Mouse (Mus musculus) urinary bladder, adult 18-20 months (tissue): ENCODE results near the gene Cacna1a.
A peak's percentile ranks its signal among the peaks of the same experiment; 100 is the strongest.

Experiments
- DNase-seq, 2 experiments: peaks; one replicate each; pipeline ENCODE4 v3.0.0; 2022; ENCODE audit warnings: low spot score in 2 of 2, mixed read lengths in 2 of 2

Gene Cacna1a

DNA sequence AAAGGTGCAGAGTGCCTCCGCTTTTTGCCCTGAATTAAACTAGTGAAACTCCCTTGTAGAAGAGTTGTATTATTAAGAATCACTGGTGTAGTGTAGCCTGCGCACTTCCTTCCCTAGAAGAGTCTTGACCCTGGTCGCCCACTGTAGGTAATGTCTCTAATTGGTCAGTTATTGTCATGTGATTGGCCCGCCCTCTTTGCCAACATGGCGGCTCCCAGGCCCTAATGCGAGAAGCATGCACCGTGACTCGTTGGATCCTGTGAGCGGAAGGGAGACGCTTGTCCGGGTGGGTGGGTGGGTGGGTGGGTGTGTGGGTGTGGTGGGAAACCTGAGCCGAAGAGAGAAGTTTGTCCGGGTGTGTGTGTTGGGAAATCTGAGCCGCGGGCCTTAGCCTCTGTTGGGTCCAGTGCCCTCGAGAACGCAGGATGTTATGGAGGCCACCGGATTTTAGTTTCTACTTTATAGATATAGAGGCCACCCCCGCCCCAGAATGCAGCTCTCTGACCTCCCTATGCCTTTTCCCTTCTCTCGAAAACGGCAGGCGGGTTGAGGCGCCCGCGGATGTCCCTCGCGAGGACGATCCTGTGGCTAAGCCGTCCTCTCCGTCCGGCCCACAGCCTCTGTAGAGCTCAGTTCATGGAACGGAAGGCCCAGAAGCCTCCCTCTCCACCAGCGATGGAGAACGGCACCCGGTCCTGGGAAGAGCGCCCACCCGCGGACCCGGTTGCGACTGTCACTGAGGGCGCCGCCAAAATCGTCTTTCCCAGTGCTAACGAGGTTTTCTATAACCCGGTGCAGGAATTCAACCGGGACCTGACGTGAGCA, 301.1 kb downstream of the Cacna1a start:
- DNase-seq: peak; percentile 86 to 88
